Mouse (Mus musculus) heart, postnatal 0 days (tissue): ENCODE measurements at regions not wholly inside any gene's neighbourhood (a gene's known extent, or its start where the extent isn't known, plus 50 kb on each side); places are given as distances from the start of the nearest gene placed in this dataset.

Experiments
- ATAC-seq: fragments of 200-750 bp; cut with Nextera tagmentation; 2 replicates; pipeline ENCODE4 v1.8.0; 2017; ENCODE audit warnings: low read depth, moderate number of reproducible peaks, moderate library complexity; ENCODE audit not compliant: insufficient read depth
- DNase-seq: peaks from one replicate; pipeline ENCODE4 v3.0.0-alpha.2; 2016; ENCODE audit warnings: low spot score
- H3K27ac ChIP-seq: fragments of 300-500 bp; sonication (generic); 2 replicates; pipeline ENCODE4 v1.5.1; 2014; ENCODE audit warnings: low read depth, mild to moderate bottlenecking
- H3K27me3 ChIP-seq: fragments of 300-500 bp; sonication (generic); 2 replicates; pipeline ENCODE4 v1.6.1; 2014; ENCODE audit warnings: low read length, mixed read lengths; ENCODE audit not compliant: control insufficient read depth, insufficient read depth
- H3K36me3 ChIP-seq: fragments of 300-500 bp; sonication (generic); replicated peaks from 2 replicates; pipeline ENCODE4 v1.6.1; 2014; ENCODE audit warnings: low read length, mixed read lengths; ENCODE audit not compliant: control insufficient read depth, insufficient read depth
- H3K4me1 ChIP-seq: fragments of 300-500 bp; sonication (generic); 2 replicates; pipeline ENCODE4 v1.6.1; 2014; ENCODE audit warnings: antibody characterized with exemption; ENCODE audit not compliant: control insufficient read depth, insufficient read depth
- H3K4me2 ChIP-seq: fragments of 300-500 bp; sonication (generic); 2 replicates; pipeline ENCODE4 v1.6.1; 2014; ENCODE audit warnings: low read depth, mild to moderate bottlenecking, low read length, moderate library complexity
- H3K4me3 ChIP-seq: fragments of 300-500 bp; sonication (generic); 2 replicates; pipeline ENCODE4 v1.5.1; 2014; ENCODE audit warnings: low read depth, low read length
- H3K9ac ChIP-seq: fragments of 300-500 bp; sonication (generic); replicated peaks from 2 replicates; pipeline ENCODE4 v1.6.1; 2014; ENCODE audit warnings: low read depth, low read length, mixed read lengths
- H3K9me3 ChIP-seq: fragments of 300-500 bp; sonication (generic); replicated peaks from 2 replicates; pipeline ENCODE4 v1.6.1; 2016; ENCODE audit warnings: low read length; ENCODE audit not compliant: control insufficient read depth
- CTCF ChIP-seq: IDR thresholded peaks from 2 replicates; pipeline ENCODE4 v1.5.1; 2016; ENCODE audit warnings: antibody characterized with exemption, control low read depth, low read depth
- EP300 ChIP-seq: IDR thresholded peaks from 2 replicates; pipeline ENCODE4 v1.6.1; 2016; ENCODE audit warnings: antibody characterized with exemption, low read depth
- WGBS: fragments of 180-500 bp; shearing (Covaris S2); extraction: QIAGEN DNeasy Blood & Tissue Kit; methylation state at CpG from one replicate; pipeline ENCODE4 v1.1.7; 2014; 5-methylcytosine and 5-hydroxymethylcytosine counted together

GRCm38 (mm10) chr2:138074020-138074613 is 182.2 kb upstream of the Btbd3 start:
- H3K36me3 ChIP-seq: no peaks in the 10 kb centered on the region
- DNase-seq: no peak
- no peak overlapping the region for H3K4me2 ChIP-seq
- H3K27ac ChIP-seq: no peak overlapping the region
- no peak overlapping the region for H3K4me3 ChIP-seq
- 89% methylated on average over 6 of the region's 6 CpGs for WGBS
- H3K27me3 ChIP-seq: no peaks in the 10 kb centered on the region
- no peak for ATAC-seq
- H3K9me3 ChIP-seq: no peaks in the 10 kb centered on the region
- no peaks in the 10 kb centered on the region for H3K4me1 ChIP-seq
- TF ChIP-seq CTCF: no peak
- TF ChIP-seq EP300: no peak
- no peak overlapping the region for H3K9ac ChIP-seq

- no peak overlapping the region for H3K27ac ChIP-seq
- no peaks in the 10 kb centered on the region for H3K27me3 ChIP-seq
- DNase-seq (no peak), ATAC-seq (no peak)
- 45% methylated on average over 6 of the region's 6 CpGs for WGBS
- no peak overlapping the region for H3K4me3 ChIP-seq
- no peaks in the 10 kb centered on the region for H3K36me3 ChIP-seq
- H3K4me2 ChIP-seq: no peak overlapping the region
- H3K9ac ChIP-seq: no peak overlapping the region
- no peaks in the 10 kb centered on the region for H3K4me1 ChIP-seq
- no peaks in the 10 kb centered on the region for H3K9me3 ChIP-seq
- TF ChIP-seq EP300 (no peak), CTCF (no peak)
Measured at GRCm38 (mm10) chr2:138072165-138072728, 184.1 kb upstream of the Btbd3 start.

- H3K9me3 ChIP-seq: no peaks in the 10 kb centered on the region
- H3K4me1 ChIP-seq: no peaks in the 10 kb centered on the region
- H3K9ac ChIP-seq: no peak overlapping the region
- H3K4me3 ChIP-seq: no peak overlapping the region
- no peak overlapping the region for H3K4me2 ChIP-seq
- peak; percentile 20 for DNase-seq
- H3K27me3 ChIP-seq: no peaks in the 10 kb centered on the region
- H3K36me3 ChIP-seq: no peaks in the 10 kb centered on the region
- no peak overlapping the region for H3K27ac ChIP-seq
- ATAC-seq: no peak
- TF ChIP-seq CTCF: no peak
- TF ChIP-seq EP300: no peak
- WGBS: 61% methylated on average over 4 of the region's 4 CpGs
Measured at GRCm38 (mm10) chr2:138053081-138053480, 203.3 kb upstream of the Btbd3 start.

GRCm38 (mm10) chr2:138048341-138048740 is 208.0 kb upstream of the Btbd3 start:
- Histone ChIP-seq H3K36me3 (no peaks in the 10 kb centered on the region), H3K9ac (no peak overlapping the region), H3K4me3 (no peak overlapping the region), H3K9me3 (no peaks in the 10 kb centered on the region), H3K4me2 (no peak overlapping the region), H3K4me1 (no peaks in the 10 kb centered on the region), H3K27me3 (no peaks in the 10 kb centered on the region), H3K27ac (no peak overlapping the region)
- no peak for DNase-seq
- ATAC-seq: no peak
- WGBS: 77% methylated on average over 5 of the region's 5 CpGs
- no peak for TF ChIP-seq CTCF

- ATAC-seq (peak; percentile 36; the same call in 1 of the 2 replicates), DNase-seq (no peak)
- Histone ChIP-seq H3K27ac (no peak overlapping the region), H3K9me3 (no peaks in the 10 kb centered on the region), H3K4me2 (no peak overlapping the region), H3K9ac (no peak overlapping the region), H3K27me3 (no peaks in the 10 kb centered on the region), H3K4me3 (no peak overlapping the region), H3K4me1 (no peaks in the 10 kb centered on the region), H3K36me3 (no peaks in the 10 kb centered on the region)
- TF ChIP-seq EP300 (no peak), CTCF (no peak)
- 29% methylated on average over 11 of the region's 11 CpGs for WGBS
Measured at GRCm38 (mm10) chr2:138047781-138048201, 208.6 kb upstream of the Btbd3 start.

GRCm38 (mm10) chr2:138047361-138047760 is 209.0 kb upstream of the Btbd3 start:
- H3K9me3 ChIP-seq: no peaks in the 10 kb centered on the region
- no peak for TF ChIP-seq EP300
- no peak for TF ChIP-seq CTCF
- H3K4me1 ChIP-seq: no peaks in the 10 kb centered on the region
- no peaks in the 10 kb centered on the region for H3K36me3 ChIP-seq
- H3K4me2 ChIP-seq: no peak overlapping the region
- H3K9ac ChIP-seq: no peak overlapping the region
- H3K27ac ChIP-seq: no peak overlapping the region
- H3K4me3 ChIP-seq: no peak overlapping the region
- H3K27me3 ChIP-seq: no peaks in the 10 kb centered on the region
- DNase-seq (no peak), ATAC-seq (no peak)
- 60% methylated on average over 10 of the region's 10 CpGs for WGBS
